Mouse (Mus musculus) cerebellum, adult 9-11 months (tissue): ENCODE results near the gene Rnf41.

Source experiments
- DNase-seq: peaks from one replicate; pipeline ENCODE4 v3.0.0; 2022

Rnf41 gene

DNA sequence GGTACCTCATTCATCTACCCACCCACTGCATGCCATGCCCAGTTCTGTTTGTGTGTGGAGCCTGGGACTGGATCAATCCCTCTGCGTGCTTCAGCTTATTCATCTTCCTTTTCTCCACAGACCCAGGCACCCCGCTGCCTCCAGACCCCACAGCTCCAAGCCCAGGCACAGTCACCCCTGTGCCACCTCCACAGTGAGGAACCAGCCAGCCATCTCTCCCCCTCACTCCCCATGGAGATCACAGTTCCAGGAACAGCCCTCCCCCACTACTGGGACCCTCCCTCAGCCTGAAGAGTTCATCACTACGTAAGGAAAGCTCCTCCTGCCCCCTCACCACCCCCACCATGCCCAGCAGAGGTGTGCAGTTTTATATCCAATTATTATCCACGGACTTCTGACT, 77.3 kb downstream of the Rnf41 start:
- DNase-seq = peak; percentile 52

- DNase-seq = no peak
These were observed 77.9 kb downstream of the Rnf41 start for GRCm38 (mm10) chr10:128489380-128489779.

GRCm38 (mm10) chr10:128489785-128490184, 78.3 kb downstream of the Rnf41 start:
- DNase-seq = peak; percentile 44

GRCm38 (mm10) chr10:128490232-128490631, 78.8 kb downstream of the Rnf41 start:
- DNase-seq = peak; percentile 48

- peak; percentile 42 for DNase-seq
These were observed 79.5 kb downstream of the Rnf41 start for GRCm38 (mm10) chr10:128490912-128491311.
